Mouse (Mus musculus) midbrain, embryonic 15.5 days (tissue): Measurements from ENCODE around the gene Fam189b. TPM values are rescaled to one million over a fixed set of nuclear protein-coding genes. Genes with fewer than 3 reads are reported as not detected.
A peak's percentile ranks its signal among the peaks of the same experiment; 100 is the strongest.

Experiments
- ATAC-seq: fragments of 200-750 bp; cut with Nextera tagmentation; replicated peaks from 2 replicates; pipeline ENCODE4 v1.8.0; 2017; ENCODE audit warnings: moderate TSS enrichment
- H3K27ac ChIP-seq: fragments of 300-500 bp; sonication (generic); 2 replicates; pipeline ENCODE4 v1.5.1; 2015; ENCODE audit warnings: mild to moderate bottlenecking, inconsistent platforms
- H3K27me3 ChIP-seq: fragments of 300-500 bp; sonication (generic); replicated peaks from 2 replicates; pipeline ENCODE4 v1.6.1; 2015; ENCODE audit warnings: inconsistent platforms
- H3K36me3 ChIP-seq: fragments of 300-500 bp; sonication (generic); replicated peaks from 2 replicates; pipeline ENCODE4 v1.6.1; 2015; ENCODE audit warnings: inconsistent platforms
- H3K4me1 ChIP-seq: fragments of 300-500 bp; sonication (generic); 2 replicates; pipeline ENCODE4 v1.6.1; 2015; ENCODE audit warnings: inconsistent platforms
- H3K4me2 ChIP-seq: fragments of 300-500 bp; sonication (generic); 2 replicates; pipeline ENCODE4 v1.6.1; 2015; ENCODE audit warnings: inconsistent platforms, mild to moderate bottlenecking, moderate library complexity
- H3K4me3 ChIP-seq: fragments of 300-500 bp; sonication (generic); 2 replicates; pipeline ENCODE4 v1.5.1; 2015; ENCODE audit warnings: mild to moderate bottlenecking, inconsistent platforms
- H3K9ac ChIP-seq: fragments of 300-500 bp; sonication (generic); 2 replicates; pipeline ENCODE4 v1.6.1; 2015; ENCODE audit warnings: mild to moderate bottlenecking, inconsistent platforms
- H3K9me3 ChIP-seq: fragments of 300-500 bp; sonication (generic); 2 replicates; pipeline ENCODE4 v1.6.1; 2016; ENCODE audit warnings: inconsistent platforms
- WGBS: fragments of 180-500 bp; shearing (Covaris S2); methylation state at CpG from one replicate; pipeline ENCODE4 v1.1.7; 2015; ENCODE audit warnings: mixed read lengths; 5-methylcytosine and 5-hydroxymethylcytosine counted together
- polyA plus RNA-seq: library from polyadenylated mRNA; unstranded; fragments of >200 nt; fragmentation: Nextera tagmentation; extraction: Ambion mirVana; gene quantifications from 2 replicates; pipeline ENCODE4 v1.2.1, GENCODE M21; 2015

Fam189b gene
- polyA plus RNA-seq, 1 experiment from 2014 or later, result 37.5 TPM

DNA sequence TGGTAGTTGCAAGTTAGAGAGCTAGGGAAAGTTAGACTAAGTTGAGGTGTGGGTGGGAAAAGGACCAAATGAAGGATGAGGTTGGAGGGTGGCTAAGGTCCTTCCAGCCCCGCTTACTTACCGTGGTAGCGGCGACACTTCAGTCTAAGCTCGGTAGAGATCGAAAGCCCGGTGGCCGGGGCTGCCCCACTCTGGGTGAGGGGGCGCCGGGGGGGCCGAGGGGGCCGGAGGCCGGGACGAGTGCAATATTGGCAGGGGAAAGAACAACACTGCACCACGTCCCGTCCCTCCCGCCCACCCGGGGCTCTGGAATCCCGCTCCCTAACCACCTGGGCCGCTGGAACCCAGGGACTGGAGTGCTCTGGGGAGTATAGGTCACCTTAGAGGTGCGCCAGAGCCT, 44.0 kb downstream of the Fam189b start, which contains the start of gene Mtx1:
Gene Mtx1, minus strand, starts transcription at position 189 of the 400 bp plus-strand sequence.
- Histone ChIP-seq H3K4me1 (peaks cover 60% of the 10 kb centered on the region), H3K4me3 (peak within 1 kb of the TSS; percentile 37), H3K27me3 (no peaks in the 10 kb centered on the region), H3K9me3 (no peaks in the 10 kb centered on the region), H3K36me3 (no peaks in the 10 kb centered on the region), H3K9ac (peak within 1 kb of the TSS; percentile 52), H3K4me2 (peak within 1 kb of the TSS; percentile 65), H3K27ac (peak within 1 kb of the TSS; percentile 86)
- 4% methylated on average over 21 of the region's 21 CpGs for WGBS
- ATAC-seq, result no peak

DNA sequence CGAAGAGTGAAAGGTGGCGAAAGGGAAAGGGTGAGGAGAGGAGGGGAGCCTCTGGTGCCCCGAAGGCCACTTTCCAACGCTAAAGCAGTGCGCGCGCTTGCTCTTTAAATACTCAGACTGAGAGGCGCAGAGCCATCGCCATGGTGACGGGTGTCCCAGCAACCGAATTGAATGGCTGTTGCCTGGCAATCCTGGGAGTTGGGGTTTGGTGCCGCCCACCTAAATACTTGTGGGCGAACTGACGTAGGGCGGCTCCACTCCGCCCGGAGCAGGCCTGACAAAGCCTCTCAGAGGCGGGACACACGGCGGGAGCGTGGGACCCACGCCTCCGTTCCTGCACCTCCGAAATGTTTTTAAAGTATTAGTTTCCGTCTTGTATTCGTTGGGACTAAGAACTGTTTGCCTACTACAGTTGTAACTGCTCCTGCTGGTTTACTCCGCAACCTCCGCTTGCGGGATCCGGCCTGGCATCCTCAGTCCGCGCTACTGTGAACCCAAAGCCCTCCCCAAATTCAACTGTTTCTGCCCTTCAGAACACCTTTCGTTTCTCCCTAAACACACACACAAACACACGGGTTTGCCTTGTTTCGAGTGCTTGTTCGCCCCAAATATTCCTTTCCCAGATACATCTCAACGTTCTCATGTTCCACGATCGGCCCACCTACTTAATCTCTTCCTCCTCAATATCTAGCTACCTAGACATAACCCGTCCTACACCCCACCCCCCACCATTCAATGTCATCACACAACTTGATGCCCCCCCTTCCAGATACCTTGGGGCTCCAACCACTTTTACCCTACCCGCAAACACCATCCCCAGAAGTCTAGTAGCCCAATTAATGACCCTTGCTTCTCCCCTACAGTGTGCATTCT, 44.6 kb downstream of the Fam189b start:
- peak overlapping the region; percentile 52 for H3K9ac ChIP-seq
- H3K4me3 ChIP-seq, result peak overlapping the region; percentile 37
- peak overlapping the region; percentile 86 for H3K27ac ChIP-seq
- H3K27me3 ChIP-seq, result no peaks in the 10 kb centered on the region
- H3K4me1 ChIP-seq, result peaks cover 60% of the 10 kb centered on the region
- peak overlapping the region; percentile 65 for H3K4me2 ChIP-seq
- H3K9me3 ChIP-seq, result no peaks in the 10 kb centered on the region
- 2% methylated on average over 41 of the region's 41 CpGs for WGBS
- H3K36me3 ChIP-seq, result no peaks in the 10 kb centered on the region
- ATAC-seq, result peak; percentile 78

DNA sequence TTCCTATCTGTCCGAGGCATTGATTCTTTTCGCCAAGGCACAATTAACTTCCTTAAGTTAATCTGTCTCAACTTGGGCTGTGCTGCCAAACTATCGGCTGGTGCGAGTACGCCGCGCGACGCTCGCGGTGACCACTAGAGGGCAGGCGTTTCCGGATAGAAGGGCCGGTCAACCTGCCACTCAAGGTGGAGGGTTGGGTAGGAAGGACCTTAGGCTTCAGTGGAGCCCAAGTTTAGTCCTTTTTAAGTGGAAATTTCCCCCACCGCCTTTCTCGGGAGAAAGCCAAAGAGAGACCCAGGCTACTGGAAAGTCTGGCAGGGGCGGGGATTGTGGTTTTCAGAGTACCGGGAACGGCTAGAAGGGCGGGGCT, 45.2 kb downstream of the Fam189b start:
- under 1% methylated on average over 20 of the region's 20 CpGs for WGBS
- Histone ChIP-seq H3K4me3 (peak overlapping the region; percentile 37), H3K4me1 (peaks cover 57% of the 10 kb centered on the region), H3K27ac (peak overlapping the region; percentile 86), H3K9me3 (no peaks in the 10 kb centered on the region), H3K9ac (0 out of 2 replicates have a peak overlapping the region, but pooled peaks have one; percentile 3), H3K36me3 (no peaks in the 10 kb centered on the region), H3K27me3 (no peaks in the 10 kb centered on the region), H3K4me2 (peak overlapping the region; percentile 65)
- peak; percentile 30; the same call in 1 of the 2 replicates for ATAC-seq

DNA sequence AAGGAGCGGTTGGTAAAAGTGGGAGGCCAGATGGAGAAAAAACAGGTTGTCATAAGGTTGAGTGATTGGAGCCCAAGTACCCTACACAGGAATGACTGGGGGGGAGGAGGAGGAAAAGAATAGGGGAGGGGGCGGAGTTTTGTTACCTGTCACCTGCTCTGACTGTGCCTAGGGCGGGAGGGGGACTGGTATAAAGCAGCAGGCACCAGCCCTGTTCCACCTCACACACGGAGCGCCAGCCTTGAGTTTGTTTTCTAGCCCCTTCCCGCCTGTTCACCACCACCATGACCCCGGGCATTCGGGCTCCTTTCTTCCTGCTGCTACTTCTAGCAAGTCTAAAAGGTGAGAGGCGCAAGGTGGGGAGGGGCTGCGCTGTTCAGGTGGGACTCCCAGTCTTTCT, 45.9 kb downstream of the Fam189b start, which contains the start of gene Muc1:
Gene Muc1, plus strand, starts transcription at position 222 of the 400 bp plus-strand sequence.
- Histone ChIP-seq H3K9ac (0 out of 2 replicates have a peak within 1 kb of the TSS, but pooled peaks have one; percentile 3), H3K9me3 (no peaks in the 10 kb centered on the region), H3K27ac (peak within 1 kb of the TSS; percentile 86), H3K27me3 (no peaks in the 10 kb centered on the region), H3K4me1 (peaks cover 50% of the 10 kb centered on the region), H3K36me3 (no peaks in the 10 kb centered on the region), H3K4me2 (peak within 1 kb of the TSS; percentile 65), H3K4me3 (peak within 1 kb of the TSS; percentile 37)
- WGBS, result 34% methylated on average over 10 of the region's 10 CpGs
- no peak for ATAC-seq

DNA sequence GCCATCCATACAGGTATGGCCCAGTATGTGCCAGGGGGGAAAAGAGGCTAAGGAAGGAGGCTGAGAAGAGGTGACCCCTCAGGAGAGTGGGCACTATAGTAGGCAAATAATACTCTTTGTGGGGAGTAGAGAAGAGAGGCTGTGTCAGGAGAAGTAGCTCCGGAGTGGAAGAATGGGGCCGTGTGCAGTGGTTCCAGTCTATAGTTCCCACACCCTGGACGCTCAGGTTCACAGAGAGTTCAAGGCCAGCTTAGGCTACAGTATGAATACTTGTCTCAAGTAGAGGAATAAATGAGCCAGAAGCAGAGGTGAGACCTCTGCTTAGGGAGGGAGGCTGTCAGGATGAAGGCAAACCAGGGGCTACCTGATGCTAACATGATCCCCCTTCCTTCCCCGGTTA, 46.3 kb downstream of the Fam189b start:
- 60% methylated on average over 4 of the region's 4 CpGs for WGBS
- Histone ChIP-seq H3K27me3 (no peaks in the 10 kb centered on the region), H3K9me3 (no peaks in the 10 kb centered on the region), H3K4me3 (no peak overlapping the region), H3K4me1 (peaks cover 46% of the 10 kb centered on the region), H3K27ac (no peak overlapping the region), H3K36me3 (peaks cover 3% of the 10 kb centered on the region; the same call in 1 of the 2 replicates), H3K4me2 (no peak overlapping the region), H3K9ac (no peak overlapping the region)
- no peak for ATAC-seq

DNA sequence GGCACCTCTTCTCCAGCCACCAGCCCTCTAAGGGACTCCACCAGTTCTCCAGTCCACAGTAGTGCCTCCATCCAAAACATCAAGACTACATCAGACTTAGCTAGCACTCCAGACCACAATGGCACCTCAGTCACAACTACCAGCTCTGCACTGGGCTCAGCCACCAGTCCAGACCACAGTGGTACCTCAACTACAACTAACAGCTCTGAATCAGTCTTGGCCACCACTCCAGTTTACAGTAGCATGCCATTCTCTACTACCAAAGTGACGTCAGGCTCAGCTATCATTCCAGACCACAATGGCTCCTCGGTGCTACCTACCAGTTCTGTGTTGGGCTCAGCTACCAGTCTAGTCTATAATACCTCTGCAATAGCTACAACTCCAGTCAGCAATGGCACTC, 47.6 kb downstream of the Fam189b start:
- WGBS, result 93% methylated on average over 2 of the region's 2 CpGs
- Histone ChIP-seq H3K27me3 (no peaks in the 10 kb centered on the region), H3K4me3 (no peak overlapping the region), H3K9me3 (no peaks in the 10 kb centered on the region), H3K9ac (no peak overlapping the region), H3K27ac (no peak overlapping the region), H3K36me3 (peaks cover 12% of the 10 kb centered on the region; the same call in 1 of the 2 replicates), H3K4me2 (no peak overlapping the region), H3K4me1 (peaks cover 33% of the 10 kb centered on the region)
- no peak for ATAC-seq

DNA sequence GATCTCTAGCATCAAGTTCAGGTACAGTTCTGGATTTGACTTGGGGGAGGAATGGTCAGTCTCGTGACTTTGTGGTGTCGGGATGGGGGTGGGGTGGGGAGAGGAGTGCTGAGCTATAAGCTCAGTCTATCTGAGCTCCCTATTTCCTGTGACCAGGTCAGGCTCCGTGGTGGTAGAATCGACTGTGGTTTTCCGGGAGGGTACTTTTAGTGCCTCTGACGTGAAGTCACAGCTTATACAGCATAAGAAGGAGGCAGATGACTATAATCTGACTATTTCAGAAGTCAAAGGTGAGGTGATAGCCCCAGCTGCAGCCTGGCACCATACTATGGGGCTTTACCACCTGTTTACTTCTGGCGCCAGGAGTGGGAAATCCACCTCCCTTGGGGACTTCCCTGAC, 48.4 kb downstream of the Fam189b start:
- no peak overlapping the region for H3K4me2 ChIP-seq
- 76% methylated on average over 7 of the region's 7 CpGs for WGBS
- no peak overlapping the region for H3K9ac ChIP-seq
- no peak overlapping the region for H3K27ac ChIP-seq
- ATAC-seq, result no peak
- no peaks in the 10 kb centered on the region for H3K9me3 ChIP-seq
- H3K4me1 ChIP-seq, result peaks cover 25% of the 10 kb centered on the region
- H3K27me3 ChIP-seq, result no peaks in the 10 kb centered on the region
- no peak overlapping the region for H3K4me3 ChIP-seq
- peaks cover 18% of the 10 kb centered on the region for H3K36me3 ChIP-seq

DNA sequence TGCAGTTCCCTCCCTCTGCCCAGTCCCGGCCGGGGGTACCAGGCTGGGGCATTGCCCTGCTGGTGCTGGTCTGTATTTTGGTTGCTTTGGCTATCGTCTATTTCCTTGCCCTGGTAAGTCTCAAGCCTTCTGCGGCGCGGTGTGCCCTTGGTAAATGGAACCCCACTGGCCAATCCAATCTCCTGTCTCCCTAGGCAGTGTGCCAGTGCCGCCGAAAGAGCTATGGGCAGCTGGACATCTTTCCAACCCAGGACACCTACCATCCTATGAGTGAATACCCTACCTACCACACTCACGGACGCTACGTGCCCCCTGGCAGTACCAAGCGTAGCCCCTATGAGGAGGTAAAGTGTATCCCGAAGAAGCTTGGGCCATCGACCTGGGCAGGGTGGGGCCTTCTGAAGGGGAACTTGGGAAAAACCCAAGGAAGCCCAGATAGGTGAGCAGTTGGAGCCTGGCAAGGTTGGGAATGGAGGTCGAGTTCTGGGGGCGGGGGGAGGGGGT, 48.9 kb downstream of the Fam189b start:
- WGBS, result 75% methylated on average over 16 of the region's 16 CpGs
- Histone ChIP-seq H3K4me3 (no peak overlapping the region), H3K27me3 (no peaks in the 10 kb centered on the region)

DNA sequence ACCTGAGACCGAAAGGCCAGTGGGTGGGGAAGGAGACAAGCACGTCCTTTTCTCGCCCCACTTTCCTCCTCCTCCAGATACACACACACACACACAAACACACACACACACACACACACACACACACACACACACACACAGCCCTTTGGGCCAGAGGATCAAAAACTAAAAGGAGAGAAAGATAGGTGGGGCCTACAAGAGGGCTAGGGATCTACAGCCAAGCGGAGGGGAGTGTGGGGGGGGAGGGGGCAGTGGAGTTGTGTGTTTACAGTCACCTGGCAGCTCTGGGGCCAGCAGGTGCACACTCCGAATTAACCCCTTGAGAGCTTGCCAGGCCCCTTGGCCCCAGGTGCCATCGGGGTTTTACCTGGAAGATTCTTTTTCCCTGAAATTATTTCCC, 49.7 kb downstream of the Fam189b start:
- no peak overlapping the region for H3K4me3 ChIP-seq
- H3K36me3 ChIP-seq, result peaks cover 31% of the 10 kb centered on the region
- H3K4me1 ChIP-seq, result peaks cover 12% of the 10 kb centered on the region
- no peak for ATAC-seq
- no peaks in the 10 kb centered on the region for H3K27me3 ChIP-seq
- no peaks in the 10 kb centered on the region for H3K9me3 ChIP-seq
- H3K4me2 ChIP-seq, result no peak overlapping the region
- WGBS, result 70% methylated on average over 6 of the region's 6 CpGs
- no peak overlapping the region for H3K27ac ChIP-seq
- no peak overlapping the region for H3K9ac ChIP-seq

More for the DNA sequence above, 48.9 kb downstream of the Fam189b start:
- Histone ChIP-seq H3K9ac (no peak overlapping the region), H3K36me3 (peaks cover 23% of the 10 kb centered on the region), H3K27ac (no peak overlapping the region), H3K4me2 (no peak overlapping the region), H3K4me1 (peaks cover 20% of the 10 kb centered on the region), H3K9me3 (no peaks in the 10 kb centered on the region)
- no peak for ATAC-seq

DNA sequence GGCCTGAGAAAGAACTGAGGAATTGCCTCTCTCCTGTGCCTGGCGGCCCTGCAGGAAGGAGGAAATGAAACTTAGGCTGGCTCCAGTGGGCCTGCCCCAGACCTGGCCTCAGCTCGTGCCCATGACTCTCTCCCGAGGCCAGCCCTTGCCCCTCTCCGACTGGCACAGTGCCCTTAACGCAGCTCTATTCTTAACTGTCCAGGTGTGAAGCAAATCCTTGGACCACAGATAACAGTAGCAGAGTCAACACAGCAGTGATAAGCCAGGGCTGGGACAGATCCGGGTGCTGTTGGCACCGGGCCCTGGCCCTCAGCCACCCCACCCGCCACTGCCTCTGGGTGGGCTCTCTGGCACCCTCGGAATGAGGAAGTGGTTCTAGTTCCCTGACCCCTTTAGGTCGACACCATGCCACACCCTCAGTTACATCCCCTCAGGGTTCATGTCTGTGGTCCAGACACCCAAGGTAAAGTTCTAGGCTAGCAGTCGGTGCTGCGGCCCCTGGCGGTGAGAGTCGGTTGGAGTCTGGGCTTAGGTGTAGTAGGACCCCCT, 50.7 kb downstream of the Fam189b start:
- ATAC-seq, result no peak

DNA sequence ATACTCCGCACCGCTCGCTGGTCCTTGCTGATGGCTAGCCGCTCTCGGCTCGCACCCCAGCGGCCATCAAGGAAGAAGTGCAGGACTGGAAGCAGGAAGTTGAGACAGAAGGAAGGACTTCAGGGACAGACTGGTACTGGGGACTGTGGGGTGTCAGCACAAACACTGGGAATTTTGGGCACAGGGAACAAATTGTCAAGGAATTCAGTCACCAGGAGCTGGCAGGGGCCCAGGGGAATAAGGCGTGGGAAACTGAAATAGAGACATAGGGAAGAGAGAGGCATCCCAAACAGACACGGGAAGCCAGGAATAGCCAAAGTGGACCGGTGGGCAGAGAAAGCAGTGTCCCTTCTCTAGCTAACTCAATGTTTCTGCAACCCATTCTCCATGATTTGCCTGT, 53.6 kb downstream of the Fam189b start:
- WGBS, result 91% methylated on average over 10 of the region's 10 CpGs

More for the DNA sequence above, 50.7 kb downstream of the Fam189b start:
- H3K4me3 ChIP-seq, result no peak overlapping the region
- 86% methylated on average over 14 of the region's 14 CpGs for WGBS
- no peak overlapping the region for H3K9ac ChIP-seq
- H3K36me3 ChIP-seq, result peaks cover 41% of the 10 kb centered on the region
- H3K4me2 ChIP-seq, result no peak overlapping the region
- no peaks in the 10 kb centered on the region for H3K9me3 ChIP-seq
- H3K4me1 ChIP-seq, result peaks cover 5% of the 10 kb centered on the region
- H3K27ac ChIP-seq, result no peak overlapping the region
- no peaks in the 10 kb centered on the region for H3K27me3 ChIP-seq

DNA sequence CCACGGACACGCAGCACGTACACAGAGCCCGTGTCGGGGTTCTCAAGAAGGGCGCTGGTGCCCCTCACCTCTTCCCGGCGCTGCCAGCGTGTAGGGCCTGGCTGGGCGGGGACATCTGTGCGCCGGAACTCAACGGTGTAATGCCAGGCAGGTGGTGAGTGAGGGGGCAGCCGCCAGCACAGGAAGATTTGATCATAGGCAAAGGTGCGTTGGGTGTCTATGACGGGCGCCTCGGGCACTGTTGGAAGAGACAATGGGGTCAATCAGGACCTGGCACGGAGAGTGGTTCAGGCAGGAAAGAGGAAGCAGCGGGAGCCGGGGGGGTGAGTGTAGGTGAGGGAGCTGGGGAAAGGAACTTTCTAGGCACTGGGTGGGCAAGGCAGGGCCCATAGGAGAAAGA, 54.7 kb downstream of the Fam189b start:
- WGBS, result 94% methylated on average over 21 of the region's 21 CpGs
- H3K27ac ChIP-seq, result no peak overlapping the region
- H3K4me2 ChIP-seq, result no peak overlapping the region
- no peak for ATAC-seq
- H3K9ac ChIP-seq, result no peak overlapping the region
- H3K4me1 ChIP-seq, result peaks cover 9% of the 10 kb centered on the region
- no peak overlapping the region for H3K4me3 ChIP-seq
- H3K27me3 ChIP-seq, result no peaks in the 10 kb centered on the region
- no peaks in the 10 kb centered on the region for H3K9me3 ChIP-seq
- peaks cover 76% of the 10 kb centered on the region for H3K36me3 ChIP-seq

More for the DNA sequence above, 53.6 kb downstream of the Fam189b start:
- Histone ChIP-seq H3K9me3 (no peaks in the 10 kb centered on the region), H3K4me2 (no peak overlapping the region), H3K27me3 (no peaks in the 10 kb centered on the region), H3K9ac (no peak overlapping the region), H3K4me1 (no peaks in the 10 kb centered on the region), H3K4me3 (no peak overlapping the region), H3K27ac (no peak overlapping the region), H3K36me3 (peaks cover 67% of the 10 kb centered on the region)
- ATAC-seq, result no peak
